ENCODE assay signal across 19 mouse cellular contexts in genomic region chr1:167386466-167386865, GRCm38 (mm10). TPM values are rescaled to one million over a fixed set of nuclear protein-coding genes. Genes with fewer than 3 reads are reported as not detected.
A peak's percentile ranks its signal among the peaks of the same experiment; 100 is the strongest.
DNase-seq lines count a peak whose midpoint lies in the region; ATAC-seq and TF ChIP-seq lines count a peak whose summit lies in the region.
"Had no signal": no experiment of that assay in that cellular context is flagged by ENCODE, and none has a peak within 500 bp of the region (broad histone marks: within the 10 kb centered on the region; RNA-seq: fewer than 3 reads in every experiment).

No protein-coding gene starts in this region.

- H3K4me2 ChIP-seq in intestine, postnatal 0 days (replicated peaks; ENCODE audit: low read depth): no peak overlapping the region
- no peak overlapping the region for H3K4me2 ChIP-seq in intestine, embryonic 16.5 days (ENCODE audit: low read depth, low read length)
- peak overlapping the region; percentile 78 for H3K4me2 ChIP-seq in liver, embryonic 13.5 days
- H3K4me2 ChIP-seq in liver, embryonic 15.5 days: peak overlapping the region; percentile 79
- H3K4me2 ChIP-seq in stomach, postnatal 0 days (replicated peaks; ENCODE audit: low read depth): no peak overlapping the region
- H3K4me2 ChIP-seq: embryonic facial prominence, embryonic 15.5 days; hindbrain, embryonic 12.5 days had no signal

- 56% methylated on average over 2 of the region's 2 CpGs for WGBS in intestine, postnatal 0 days
- 34% methylated on average over 2 of the region's 2 CpGs for WGBS in intestine, embryonic 16.5 days
- WGBS in liver, embryonic 13.5 days (ENCODE audit: insufficient replicate concordance): 45% methylated on average over 1 of the region's 2 CpGs
- 65% methylated on average over 2 of the region's 2 CpGs for WGBS in liver, embryonic 15.5 days (ENCODE audit: insufficient replicate concordance)
- WGBS in stomach, postnatal 0 days: 20% methylated on average over 1 of the region's 2 CpGs

- H3K9me3 ChIP-seq in intestine, postnatal 0 days (ENCODE audit: control insufficient read depth): no peaks in the 10 kb centered on the region
- no peaks in the 10 kb centered on the region for H3K9me3 ChIP-seq in intestine, embryonic 16.5 days (ENCODE audit: control insufficient read depth, low read length)
- H3K9me3 ChIP-seq in liver, embryonic 13.5 days (replicated peaks): no peaks in the 10 kb centered on the region
- no peaks in the 10 kb centered on the region for H3K9me3 ChIP-seq in liver, embryonic 15.5 days (replicated peaks)
- H3K9me3 ChIP-seq in stomach, postnatal 0 days (ENCODE audit: control insufficient read depth, low read length): no peaks in the 10 kb centered on the region
- H3K9me3 ChIP-seq: embryonic facial prominence, embryonic 15.5 days; hindbrain, embryonic 12.5 days had no signal

- 0 out of 2 replicates have a peak overlapping the region, but pooled peaks have one; percentile 78 for H3K27ac ChIP-seq in intestine, postnatal 0 days (ENCODE audit: low read depth, low read length)
- no peak overlapping the region for H3K27ac ChIP-seq in intestine, embryonic 16.5 days (ENCODE audit: low read length)
- peak overlapping the region; percentile 100 for H3K27ac ChIP-seq in liver, embryonic 13.5 days
- peak overlapping the region; percentile 80 for H3K27ac ChIP-seq in liver, embryonic 15.5 days (replicated peaks)
- H3K27ac ChIP-seq in stomach, postnatal 0 days (replicated peaks): peak overlapping the region; percentile 93
- H3K27ac ChIP-seq: embryonic facial prominence, embryonic 15.5 days; hindbrain, embryonic 12.5 days had no signal

- no peak for TF ChIP-seq EP300 in stomach, postnatal 0 days (optimal IDR thresholded peaks at IDR 0.05)

- H3K27me3 ChIP-seq in intestine, postnatal 0 days (replicated peaks; ENCODE audit: control insufficient read depth, insufficient read depth, low read length): no peaks in the 10 kb centered on the region
- H3K27me3 ChIP-seq in intestine, embryonic 16.5 days (replicated peaks; ENCODE audit: control insufficient read depth, insufficient read depth, low read length): no peaks in the 10 kb centered on the region
- no peaks in the 10 kb centered on the region for H3K27me3 ChIP-seq in liver, embryonic 13.5 days
- H3K27me3 ChIP-seq in liver, embryonic 15.5 days: no peaks in the 10 kb centered on the region
- no peaks in the 10 kb centered on the region for H3K27me3 ChIP-seq in stomach, postnatal 0 days (ENCODE audit: control insufficient read depth, insufficient read depth, low read length)
- H3K27me3 ChIP-seq: embryonic facial prominence, embryonic 15.5 days had no signal

- no peaks in the 10 kb centered on the region for H3K36me3 ChIP-seq in intestine, postnatal 0 days (ENCODE audit: control insufficient read depth, insufficient read depth)
- no peaks in the 10 kb centered on the region for H3K36me3 ChIP-seq in intestine, embryonic 16.5 days (ENCODE audit: control insufficient read depth, insufficient read depth, low read length)
- H3K36me3 ChIP-seq in liver, embryonic 13.5 days: peaks cover 61% of the 10 kb centered on the region
- H3K36me3 ChIP-seq in liver, embryonic 15.5 days (replicated peaks): peaks cover 51% of the 10 kb centered on the region
- no peaks in the 10 kb centered on the region for H3K36me3 ChIP-seq in stomach, postnatal 0 days (ENCODE audit: control insufficient read depth, insufficient read depth, low read length)
- H3K36me3 ChIP-seq: embryonic facial prominence, embryonic 15.5 days; hindbrain, embryonic 12.5 days had no signal

- no peak for ATAC-seq in intestine, postnatal 0 days
- no peak for ATAC-seq in intestine, embryonic 16.5 days
- no peak for ATAC-seq in liver, embryonic 13.5 days (ENCODE audit: low read depth)
- no peak for ATAC-seq in liver, embryonic 15.5 days (ENCODE audit: insufficient read depth)
- ATAC-seq in stomach, postnatal 0 days (ENCODE audit: low FRiP score, low TSS enrichment): no peak
- ATAC-seq: forebrain, embryonic 16.5 days; hindbrain, embryonic 16.5 days had no signal

- H3K9ac ChIP-seq in intestine, postnatal 0 days (ENCODE audit: low read depth, low read length): no peak overlapping the region
- H3K9ac ChIP-seq in intestine, embryonic 16.5 days (ENCODE audit: low read depth, low read length): no peak overlapping the region
- H3K9ac ChIP-seq in liver, embryonic 13.5 days: peak overlapping the region; percentile 87
- peak overlapping the region; percentile 39; the same call in 1 of the 2 replicates for H3K9ac ChIP-seq in liver, embryonic 15.5 days
- H3K9ac ChIP-seq in stomach, postnatal 0 days (ENCODE audit: low read length): no peak overlapping the region
- H3K9ac ChIP-seq: embryonic facial prominence, embryonic 15.5 days; hindbrain, embryonic 12.5 days had no signal

- no peak for DNase-seq in liver, embryonic 13.5 days
- DNase-seq in stomach, postnatal 0 days (ENCODE audit: low spot score): no peak
- no peak for DNase-seq in adrenal gland, postnatal 10 days
- DNase-seq in right cerebral cortex, postnatal 14 days: no peak
- DNase-seq: adrenal gland, adult 2 months; adrenal gland, postnatal 36 days; cerebellum, adult 8-10 months; cerebellum, postnatal 14 days; embryo, embryonic 11 days; gastrocnemius, postnatal 10 days; heart, postnatal 10 days; heart, postnatal 4 days had no signal

- TF ChIP-seq CTCF in intestine, postnatal 0 days (IDR thresholded peaks at IDR 0.05; ENCODE audit: low read depth): no peak
- no peak for TF ChIP-seq CTCF in stomach, postnatal 0 days (IDR thresholded peaks at IDR 0.05; ENCODE audit: low read depth)

- H3K4me1 ChIP-seq in intestine, postnatal 0 days (replicated peaks; ENCODE audit: control insufficient read depth, insufficient read depth, low read length): peaks cover 18% of the 10 kb centered on the region; the same call in 1 of the 2 replicates
- H3K4me1 ChIP-seq in intestine, embryonic 16.5 days (ENCODE audit: control insufficient read depth, insufficient read depth, low read length): peaks cover 44% of the 10 kb centered on the region
- peaks cover 99% of the 10 kb centered on the region for H3K4me1 ChIP-seq in liver, embryonic 13.5 days (replicated peaks)
- H3K4me1 ChIP-seq in liver, embryonic 15.5 days (replicated peaks): peaks cover 97% of the 10 kb centered on the region
- peaks cover 3% of the 10 kb centered on the region; the same call in 1 of the 2 replicates for H3K4me1 ChIP-seq in stomach, postnatal 0 days (replicated peaks; ENCODE audit: control insufficient read depth, insufficient read depth)

- H3K4me3 ChIP-seq in intestine, postnatal 0 days (ENCODE audit: low read depth, low read length): no peak overlapping the region
- no peak overlapping the region for H3K4me3 ChIP-seq in intestine, embryonic 16.5 days (ENCODE audit: low read length)
- H3K4me3 ChIP-seq in liver, embryonic 13.5 days (replicated peaks): no peak overlapping the region
- no peak overlapping the region for H3K4me3 ChIP-seq in liver, embryonic 15.5 days (replicated peaks)
- H3K4me3 ChIP-seq in stomach, postnatal 0 days (ENCODE audit: low read depth, low read length): no peak overlapping the region
- H3K4me3 ChIP-seq: embryonic facial prominence, embryonic 15.5 days; hindbrain, embryonic 12.5 days had no signal

RNA-seq across cellular contexts. Expression of gene Mgst3, which starts 7.2 kb away (rescaled TPM):
- polyA plus RNA-seq in intestine, postnatal 0 days (2015; fragmentation: Nextera tagmentation; extraction: Ambion mirVana): 305 and 323 TPM in 2 replicates
- polyA plus RNA-seq in intestine, embryonic 16.5 days (2015; fragmentation: Nextera tagmentation; extraction: Ambion mirVana): 379 and 381 TPM in 2 replicates
- polyA plus RNA-seq in liver, embryonic 13.5 days (2015; fragmentation: Nextera tagmentation; extraction: Ambion mirVana): 337 and 409 TPM in 2 replicates
- polyA plus RNA-seq in liver, embryonic 15.5 days (2015; fragmentation: Nextera tagmentation; extraction: Ambion mirVana): 392 and 404 TPM in 2 replicates
- 991 and 1,037 TPM in 2 replicates for polyA plus RNA-seq in stomach, postnatal 0 days (2015; fragmentation: Nextera tagmentation; extraction: Ambion mirVana)
- total RNA-seq in adrenal gland, postnatal 10 days (2021): 10 to 100 TPM; 63.5 to 71.5 TPM

RNA-seq across cellular contexts. Expression of gene Aldh9a1, which starts 36.7 kb away (rescaled TPM):
- polyA plus RNA-seq in intestine, postnatal 0 days (2015; fragmentation: Nextera tagmentation; extraction: Ambion mirVana): 185 and 214 TPM in 2 replicates
- 204 and 245 TPM in 2 replicates for polyA plus RNA-seq in intestine, embryonic 16.5 days (2015; fragmentation: Nextera tagmentation; extraction: Ambion mirVana)
- 85.4 and 92.0 TPM in 2 replicates for polyA plus RNA-seq in liver, embryonic 13.5 days (2015; fragmentation: Nextera tagmentation; extraction: Ambion mirVana)
- 72.7 and 75.1 TPM in 2 replicates for polyA plus RNA-seq in liver, embryonic 15.5 days (2015; fragmentation: Nextera tagmentation; extraction: Ambion mirVana)
- polyA plus RNA-seq in stomach, postnatal 0 days (2015; fragmentation: Nextera tagmentation; extraction: Ambion mirVana): 70.7 and 74.7 TPM in 2 replicates
- total RNA-seq in adrenal gland, postnatal 10 days (2021): 10 to 100 TPM; 63.5 to 65.6 TPM

Comparison
In these comparisons a context has a peak if more than half of its experiments do, and no peak if none do; other contexts are left out.
1. H3K4me2 ChIP-seq: peak in liver, embryonic 13.5 days (single experiment) and liver, embryonic 15.5 days (single experiment); none in intestine, postnatal 0 days (single experiment), intestine, embryonic 16.5 days (single experiment) and stomach, postnatal 0 days (single experiment).
2. H3K9ac ChIP-seq: peak in liver, embryonic 13.5 days (single experiment) and liver, embryonic 15.5 days (single experiment); none in intestine, postnatal 0 days (single experiment), intestine, embryonic 16.5 days (single experiment) and stomach, postnatal 0 days (single experiment).